Mouse (Mus musculus): ENCODE measurements around the gene Cog5. TPM values are rescaled to one million over a fixed set of nuclear protein-coding genes. Genes with fewer than 3 reads are reported as not detected.

The Cog5 gene
- 23.2 and 24.2 TPM in 2 replicates for total RNA-seq (2023)

DNA sequence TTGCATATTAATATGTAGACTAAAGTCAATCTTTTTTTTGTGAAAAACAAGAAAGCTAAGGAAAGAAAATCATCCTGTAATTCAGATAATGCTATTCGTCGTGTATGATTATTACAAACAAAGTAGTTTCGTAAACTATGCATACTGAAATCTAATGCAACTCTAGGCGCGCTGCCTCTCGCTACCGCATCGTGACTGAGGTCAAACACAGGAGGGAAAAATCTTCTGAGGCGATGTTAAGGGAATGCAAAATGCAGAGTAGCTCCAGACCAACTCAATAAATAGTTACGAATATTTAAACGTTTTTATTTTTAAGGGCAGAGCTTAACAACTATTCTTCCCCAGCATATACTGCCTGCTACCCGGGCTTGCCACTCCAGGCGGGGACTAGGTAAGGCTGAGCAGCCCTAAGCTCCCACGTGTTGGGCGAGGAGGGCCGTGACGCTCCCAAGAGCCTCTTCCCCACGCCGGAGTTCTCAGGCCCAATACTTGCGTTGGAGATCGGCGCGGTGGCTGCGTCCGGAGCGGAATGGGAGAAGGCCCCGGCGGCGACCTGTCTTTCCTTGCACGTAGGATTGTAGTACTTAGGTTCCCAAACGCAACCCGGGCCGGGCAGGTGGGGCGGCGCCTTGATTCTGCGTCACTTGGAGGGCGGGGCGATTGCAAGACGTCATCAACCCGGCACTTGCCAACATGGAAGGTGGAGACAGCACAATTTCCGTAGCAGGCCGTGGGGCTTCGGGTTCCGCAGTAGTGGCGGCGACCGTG, at the start of gene Cog5, which contains the start of gene Dus4l:
Gene Cog5 (plus strand): TSS at position 673 of the 768 bp plus-strand sequence.
Gene Dus4l (minus strand): TSS at position 630 of the 768 bp plus-strand sequence.

DNA sequence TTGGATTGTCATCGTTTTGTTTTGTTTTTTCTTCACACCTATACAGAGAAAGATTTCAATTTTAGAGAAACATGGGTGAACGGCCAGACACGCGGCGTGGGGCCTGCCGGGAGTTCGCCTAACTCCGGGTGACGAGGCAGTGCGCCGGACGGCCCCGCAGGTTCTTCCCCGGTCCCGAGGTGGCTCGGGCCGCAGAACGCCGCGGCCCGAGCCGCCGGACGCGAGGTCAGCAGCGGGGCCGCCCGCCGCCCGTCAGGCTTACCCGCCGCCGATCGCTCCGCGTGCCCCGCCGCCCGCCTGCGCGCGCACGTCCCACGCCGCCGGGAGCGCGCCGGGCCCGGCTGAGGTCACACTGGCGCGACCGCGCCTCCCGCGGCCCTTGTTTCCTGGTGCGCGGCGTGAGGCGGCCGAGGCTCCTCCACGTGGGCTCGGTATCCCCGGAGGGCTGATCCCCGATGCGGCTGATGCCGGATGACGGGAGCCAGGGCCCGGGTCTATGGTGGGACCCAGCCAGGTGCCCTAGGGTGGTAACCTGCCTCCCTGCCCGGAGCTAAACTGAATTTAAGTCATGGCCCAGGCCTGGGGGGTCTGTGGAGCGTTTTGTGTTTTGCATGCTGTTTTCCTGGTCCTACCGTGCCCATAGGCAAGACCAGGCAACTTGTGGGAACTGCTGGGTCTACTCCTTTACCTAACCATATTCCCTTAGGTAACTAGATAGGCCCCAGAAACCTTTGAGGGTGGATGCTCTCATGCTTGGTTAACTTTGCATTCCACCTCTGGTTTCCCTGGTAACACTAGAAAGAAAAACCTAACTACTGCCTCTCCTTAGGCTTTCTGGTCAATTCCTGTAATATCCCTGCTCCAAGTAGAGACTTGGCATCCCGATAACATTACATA, 20.1 kb upstream of the Cog5 start, which contains the start of gene Bcap29:
Gene Bcap29 (minus strand): TSS at position 316 of the 897 bp plus-strand sequence.

DNA sequence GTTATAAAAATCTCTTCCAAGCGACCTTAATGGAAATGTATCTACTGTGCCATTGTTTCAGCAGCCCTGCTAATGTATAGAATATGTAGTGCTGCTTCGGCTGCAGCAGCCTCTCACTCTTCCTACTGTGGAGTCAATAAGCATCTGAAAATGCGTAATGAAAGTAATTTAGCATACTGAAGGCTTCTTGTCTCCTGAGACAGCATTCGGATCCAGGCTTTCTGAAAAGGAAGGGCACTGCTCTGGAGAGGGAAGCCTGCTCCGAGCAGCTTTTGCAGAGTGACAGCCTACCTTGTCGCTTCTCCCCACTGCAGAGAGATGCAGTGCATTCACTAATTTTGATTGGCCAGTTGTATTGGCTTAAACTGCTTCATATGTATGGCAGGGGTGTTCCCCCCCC, 58.9 kb downstream of the Cog5 start, which contains the start of gene Gpr22:
Gene Gpr22 (minus strand): TSS at position 348 of the 400 bp plus-strand sequence.

DNA sequence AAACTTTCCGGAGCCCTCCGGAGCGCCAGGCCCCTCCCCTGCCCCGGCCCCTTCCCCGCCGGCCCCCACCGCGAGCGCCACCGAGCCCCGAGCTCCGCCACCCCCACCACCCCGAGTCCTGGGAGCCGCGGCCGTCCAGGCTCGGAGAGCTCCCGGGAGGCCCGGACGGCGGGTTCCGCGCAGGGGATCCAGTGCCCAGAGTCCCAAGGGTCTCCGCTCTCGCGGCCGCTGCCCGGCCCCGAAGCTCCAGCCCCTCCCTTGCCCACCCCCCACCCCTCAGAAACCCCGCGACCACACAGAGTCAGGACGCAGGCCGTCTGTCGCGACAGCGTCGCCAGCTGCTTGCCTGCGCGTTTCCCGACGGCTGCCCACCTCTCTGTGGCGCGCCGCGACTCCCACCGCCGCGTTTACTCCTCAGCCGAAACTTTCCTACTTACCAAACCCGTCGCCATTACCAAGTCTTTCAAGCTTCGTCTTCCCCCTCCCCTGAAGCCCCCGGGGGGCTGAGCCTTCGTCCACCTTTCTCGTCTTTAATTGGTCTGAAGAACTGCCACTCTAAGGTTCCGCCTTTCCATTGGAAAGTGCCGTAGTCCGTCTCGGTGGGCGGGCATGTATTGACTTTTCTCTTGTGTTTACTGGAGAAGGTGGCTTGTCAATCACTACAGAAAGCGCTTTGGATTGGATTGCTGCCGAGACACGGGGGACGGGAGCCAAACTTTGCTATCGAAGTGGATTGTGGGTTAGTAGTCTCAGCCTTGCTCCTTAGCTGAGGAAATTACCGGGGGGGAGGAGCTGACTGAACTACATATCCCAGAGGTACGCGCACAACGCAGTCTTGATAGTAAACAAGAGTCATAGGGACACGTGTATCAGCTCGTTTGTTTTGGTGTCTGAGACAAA, 295.3 kb downstream of the Cog5 start, which contains the start of gene Hbp1:
Gene Hbp1 (minus strand): TSS at position 777 of the 900 bp plus-strand sequence.

Other genes starting within 250 kb of the Cog5 start
- 26.4 and 28.9 TPM in 2 replicates for gene Cbll1, start 155.3 kb upstream of the Cog5 start, total RNA-seq (2023)
- not detected in 2 replicates for gene Slc26a4, start 94.9 kb upstream of the Cog5 start, total RNA-seq (2023)
- 7.9 and 10.1 TPM in 2 replicates for gene Bcap29, start 20.2 kb upstream of the Cog5 start, total RNA-seq (2023)
- gene Dus4l, start within 50 bp of the Cog5 start, total RNA-seq (2023) = 0.73 and 1.4 TPM in 2 replicates
- not detected in 2 replicates for gene Gpr22, start 59.1 kb downstream of the Cog5 start, total RNA-seq (2023)